Comparison of ENCODE assay signal across 8 mouse cellular contexts in genomic region chr12:104865166-104865535, GRCm38 (mm10). TPM values are rescaled to one million over a fixed set of nuclear protein-coding genes. Genes with fewer than 3 reads are reported as not detected.
DNase-seq lines count a peak whose midpoint lies in the region; ATAC-seq and TF ChIP-seq lines count a peak whose summit lies in the region.

No protein-coding gene starts in this region.

- peak overlapping the region; percentile 45; the same call in 1 of the 2 replicates for H3K9ac ChIP-seq in heart, postnatal 0 days (replicated peaks; ENCODE audit: low read depth, low read length)
- H3K9ac ChIP-seq in midbrain, embryonic 11.5 days (ENCODE audit: low read length): peak overlapping the region; percentile 84

- no peak for TF ChIP-seq CTCF in heart, postnatal 0 days (IDR thresholded peaks at IDR 0.05; ENCODE audit: low read depth)

- peak overlapping the region; percentile 89; the same call in 1 of the 2 replicates for H3K27ac ChIP-seq in heart, embryonic 10.5 days
- H3K27ac ChIP-seq in heart, postnatal 0 days (ENCODE audit: low read depth): no peak overlapping the region
- H3K27ac ChIP-seq in midbrain, embryonic 11.5 days (ENCODE audit: low read depth, low read length): no peak overlapping the region

- no peaks in the 10 kb centered on the region for H3K36me3 ChIP-seq in heart, embryonic 10.5 days
- no peaks in the 10 kb centered on the region for H3K36me3 ChIP-seq in heart, postnatal 0 days (replicated peaks; ENCODE audit: control insufficient read depth, insufficient read depth, low read length)
- H3K36me3 ChIP-seq in midbrain, embryonic 11.5 days (ENCODE audit: control insufficient read depth, insufficient read depth, low read length): no peaks in the 10 kb centered on the region

- H3K4me1 ChIP-seq in heart, embryonic 10.5 days: peaks cover 16% of the 10 kb centered on the region
- no peaks in the 10 kb centered on the region for H3K4me1 ChIP-seq in heart, postnatal 0 days (ENCODE audit: control insufficient read depth, insufficient read depth)
- H3K4me1 ChIP-seq in midbrain, embryonic 11.5 days (ENCODE audit: control insufficient read depth, insufficient read depth, low read length): peaks cover 5% of the 10 kb centered on the region; the same call in 1 of the 2 replicates

- peaks cover 11% of the 10 kb centered on the region for H3K27me3 ChIP-seq in heart, embryonic 10.5 days (ENCODE audit: insufficient read depth, poor library complexity, severe bottlenecking)
- H3K27me3 ChIP-seq in heart, postnatal 0 days (ENCODE audit: control insufficient read depth, insufficient read depth, low read length): peaks cover 7% of the 10 kb centered on the region; the same call in 1 of the 2 replicates
- H3K27me3 ChIP-seq in midbrain, embryonic 11.5 days (ENCODE audit: control insufficient read depth, insufficient read depth, low read length): no peaks in the 10 kb centered on the region

- 0 out of 2 replicates have a peak, but pooled peaks have one; percentile 31 for ATAC-seq in heart, postnatal 0 days (ENCODE audit: insufficient read depth, low read depth)
- peak; percentile 74 for ATAC-seq in midbrain, embryonic 11.5 days (ENCODE audit: low FRiP score)

- H3K4me2 ChIP-seq in heart, postnatal 0 days (ENCODE audit: low read depth, low read length): peak overlapping the region; percentile 92
- H3K4me2 ChIP-seq in midbrain, embryonic 11.5 days: peak overlapping the region; percentile 98

- H3K9me3 ChIP-seq in heart, embryonic 10.5 days: no peaks in the 10 kb centered on the region
- no peaks in the 10 kb centered on the region for H3K9me3 ChIP-seq in heart, postnatal 0 days (replicated peaks; ENCODE audit: control insufficient read depth, low read length)
- peaks cover 4% of the 10 kb centered on the region; the same call in 1 of the 2 replicates for H3K9me3 ChIP-seq in midbrain, embryonic 11.5 days (ENCODE audit: control insufficient read depth, low read length)

- no peak for DNase-seq in heart, embryonic 10.5 days (ENCODE audit: low spot score)
- DNase-seq in heart, postnatal 14 days: no peak
- DNase-seq in MN1 (ENCODE audit: low spot score): peak; percentile 13
- DNase-seq in heart, postnatal 0 days (ENCODE audit: low spot score): no peak
- peak; percentile 88 for DNase-seq in midbrain, embryonic 11.5 days (ENCODE audit: low spot score, missing footprints)
- DNase-seq in B cell, adult 2 months: no peak
- no peak for DNase-seq in thymus, postnatal 0 days (ENCODE audit: low spot score)
- no peak for DNase-seq in adrenal gland, postnatal 4 days (ENCODE audit: low spot score in 2 of 2)

- intact Hi-C loops in heart, postnatal 14 days (cut with DNase I): no loop called here

- TF ChIP-seq EP300 in heart, postnatal 0 days (IDR thresholded peaks at IDR 0.05; ENCODE audit: low read depth): no peak

- WGBS in heart, embryonic 10.5 days: 0% methylated on average over 7 of the region's 10 CpGs
- WGBS in heart, postnatal 0 days: 1% methylated on average over 6 of the region's 10 CpGs
- 0% methylated on average over 4 of the region's 10 CpGs for WGBS in midbrain, embryonic 11.5 days

- H3K4me3 ChIP-seq in heart, embryonic 10.5 days: peak overlapping the region; percentile 84
- peak overlapping the region; percentile 62 for H3K4me3 ChIP-seq in heart, postnatal 0 days (ENCODE audit: low read depth, low read length)
- H3K4me3 ChIP-seq in midbrain, embryonic 11.5 days (ENCODE audit: low read depth, low read length): peak overlapping the region; percentile 72

RNA-seq across cellular contexts. Expression of gene Clmn, which starts 0.3 kb away (rescaled TPM):
- 1.1 and 2.1 TPM in 2 replicates for polyA plus RNA-seq in heart, embryonic 10.5 days (2016; fragmentation: Nextera tagmentation; extraction: Ambion mirVana)
- 1 to 10 TPM; 2.7 to 3.5 TPM for total RNA-seq in heart, postnatal 14 days (2021)
- total RNA-seq in heart, postnatal 0 days (2014; rRNA removed; ENCODE audit: low replicate concordance): 0.31 and 0.70 TPM in 2 replicates
- 0.22 and 0.31 TPM in 2 replicates for polyA plus RNA-seq in heart, postnatal 0 days (2015; fragmentation: Nextera tagmentation; extraction: Ambion mirVana)
- 1.9 and 2.5 TPM in 2 replicates for polyA plus RNA-seq in midbrain, embryonic 11.5 days (2014; fragmentation: Nextera tagmentation; extraction: Ambion mirVana)
- 0.62 and 0.65 TPM in 2 replicates for polyA plus RNA-seq in thymus, postnatal 0 days (2015; fragmentation: Nextera tagmentation; extraction: Ambion mirVana)
- total RNA-seq in adrenal gland, postnatal 4 days (2021): 10 to 100 TPM; 20.3 to 26.9 TPM

Comparison
In these comparisons a context has a peak if more than half of its experiments do, and no peak if none do; other contexts are left out.
1. DNase-seq: peak in MN1 (single experiment) and midbrain, embryonic 11.5 days (single experiment); none in heart, embryonic 10.5 days (single experiment), heart, postnatal 14 days (0 of 2), heart, postnatal 0 days (single experiment), B cell, adult 2 months (0 of 2), thymus, postnatal 0 days (single experiment) and adrenal gland, postnatal 4 days (0 of 2).
2. Peak in every context shown above with its lines, with median percentiles within 50 percentile points of each other: H3K4me3 ChIP-seq.